Mouse (Mus musculus) embryonic fibroblast, embryonic 13.5 days (primary cell): Measurements from ENCODE around the gene Apobec3. TPM values are rescaled to one million over a fixed set of nuclear protein-coding genes. Genes with fewer than 3 reads are reported as not detected.
"Not testable (repeated sequence)": the region's sequence is repeated elsewhere in the genome, so short reads cannot be mapped to it uniquely, and the experiment has no call there.

Source experiments
- H3K27ac ChIP-seq: 2 replicates; pipeline ENCODE4 v1.5.1; 2012; ENCODE audit warnings: low read length, control low read depth, inconsistent platforms; ENCODE audit not compliant: insufficient read depth
- H3K4me1 ChIP-seq: 2 replicates; pipeline ENCODE4 v1.6.1; 2011; ENCODE audit warnings: low read length; ENCODE audit not compliant: control insufficient read depth, insufficient read depth
- H3K4me3 ChIP-seq: 2 replicates; pipeline ENCODE4 v1.5.1; 2011; ENCODE audit warnings: mild to moderate bottlenecking, control low read depth, low read length; ENCODE audit not compliant: insufficient read depth
- CTCF ChIP-seq: IDR thresholded peaks from 2 replicates; pipeline ENCODE4 v1.5.1; 2011; ENCODE audit warnings: mild to moderate bottlenecking, control low read depth, low read length, moderate library complexity, borderline replicate concordance; ENCODE audit not compliant: insufficient read depth
- POLR2A ChIP-seq: IDR thresholded peaks from 2 replicates; pipeline ENCODE4 v1.6.1; 2011; ENCODE audit warnings: low read depth, mild to moderate bottlenecking, control low read depth, low read length, moderate library complexity
- polyA plus RNA-seq: library from polyadenylated mRNA; stranded (reverse); fragments of >200 nt; gene quantifications from 2 replicates; pipeline ENCODE4 v1.2.4, GENCODE M21; 2011; ENCODE audit warnings: low read depth; ENCODE audit not compliant: missing spikeins, insufficient read length

Apobec3 gene
- polyA plus RNA-seq, 1 experiment: 35.3 TPM

DNA sequence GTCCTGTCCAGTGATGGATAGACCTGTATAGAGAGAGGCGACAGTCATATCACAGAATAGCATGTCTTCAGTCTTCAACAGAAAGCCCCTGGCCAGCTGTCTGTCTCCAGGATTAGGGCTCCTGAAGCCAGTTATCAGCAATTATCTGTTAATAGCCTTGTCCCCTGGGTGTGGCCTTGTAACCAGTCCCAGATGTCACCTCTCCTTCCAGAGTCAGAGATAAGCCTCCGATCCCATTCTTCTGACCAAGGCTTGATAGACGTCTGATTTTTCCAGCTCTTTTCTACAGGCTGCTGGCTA, 2.3 kb downstream of the Apobec3 start:
- Histone ChIP-seq H3K4me3 (no peak overlapping the region), H3K4me1 (peaks cover 2% of the 10 kb centered on the region; the same call in 1 of the 2 replicates), H3K27ac (no peak overlapping the region)
- TF ChIP-seq POLR2A: no peak
- no peak for TF ChIP-seq CTCF

DNA sequence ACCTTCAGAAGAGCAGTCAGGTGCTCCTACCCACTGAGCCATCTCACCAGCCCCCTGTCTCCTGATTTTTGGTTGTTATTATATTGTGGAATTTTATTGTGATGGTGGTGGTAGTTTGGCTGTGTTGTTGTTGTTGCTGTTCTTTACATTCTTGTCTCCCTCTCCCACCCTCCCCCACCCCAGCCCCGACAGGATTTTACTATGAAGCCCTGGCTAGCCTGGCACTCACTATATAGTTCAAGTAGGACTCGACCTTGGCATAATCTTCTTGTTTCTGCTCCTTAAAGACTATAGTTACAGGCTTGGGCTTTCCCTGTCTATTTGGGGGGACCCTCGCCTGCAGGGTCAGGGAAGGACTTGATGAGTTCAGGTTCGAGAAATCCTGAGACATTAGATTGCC, 2.9 kb downstream of the Apobec3 start:
- TF ChIP-seq POLR2A (no peak), CTCF (no peak)
- Histone ChIP-seq H3K4me3 (no peak overlapping the region), H3K4me1 (peaks cover 2% of the 10 kb centered on the region; the same call in 1 of the 2 replicates), H3K27ac (no peak overlapping the region)

- not testable (repeated sequence) for H3K4me3 ChIP-seq, H3K4me1 ChIP-seq, H3K27ac ChIP-seq
Measured at GRCm38 (mm10) chr15:79895221-79896079, 4.0 kb downstream of the Apobec3 start.

GRCm38 (mm10) chr15:79896080-79896725, 4.7 kb downstream of the Apobec3 start:
- H3K27ac ChIP-seq: no peak overlapping the region
- TF ChIP-seq POLR2A: no peak
- TF ChIP-seq CTCF: no peak
- no peak overlapping the region for H3K4me3 ChIP-seq

GRCm38 (mm10) chr15:79898988-79899387, 7.5 kb downstream of the Apobec3 start:
- TF ChIP-seq POLR2A (no peak), CTCF (no peak)

More at GRCm38 (mm10) chr15:79896080-79896725, 4.7 kb downstream of the Apobec3 start:
- H3K4me1 ChIP-seq: peaks cover 2% of the 10 kb centered on the region; the same call in 1 of the 2 replicates

GRCm38 (mm10) chr15:79899828-79900510, 8.5 kb downstream of the Apobec3 start:
- Histone ChIP-seq H3K4me1 (no peaks in the 10 kb centered on the region), H3K27ac (no peak overlapping the region), H3K4me3 (no peak overlapping the region)
- no peak for TF ChIP-seq POLR2A
- TF ChIP-seq CTCF: no peak

More at GRCm38 (mm10) chr15:79898988-79899387, 7.5 kb downstream of the Apobec3 start:
- no peak overlapping the region for H3K4me3 ChIP-seq
- no peak overlapping the region for H3K27ac ChIP-seq
- H3K4me1 ChIP-seq: no peaks in the 10 kb centered on the region

GRCm38 (mm10) chr15:79900751-79901150, 9.3 kb downstream of the Apobec3 start:
- H3K4me3 ChIP-seq: no peak overlapping the region
- no peak overlapping the region for H3K27ac ChIP-seq
- TF ChIP-seq CTCF (no peak), POLR2A (no peak)
- no peaks in the 10 kb centered on the region for H3K4me1 ChIP-seq

DNA sequence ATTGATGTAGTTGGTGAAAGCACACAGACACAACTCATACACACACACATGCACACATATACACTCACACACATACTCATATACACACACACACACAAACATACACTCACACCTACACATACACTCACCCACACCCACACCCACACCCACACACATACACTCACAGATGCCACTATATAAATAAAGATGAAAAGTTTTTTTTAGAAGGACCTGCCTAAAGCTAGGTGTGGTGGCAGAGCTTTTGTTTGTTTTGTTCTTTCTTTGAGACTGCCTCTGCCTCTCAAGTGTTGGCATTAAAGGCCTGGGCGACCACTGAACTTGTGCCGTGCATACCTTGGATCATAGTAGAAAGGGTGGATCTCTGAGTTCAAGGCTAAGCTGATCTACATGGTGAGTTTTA, 9.9 kb downstream of the Apobec3 start:
- no peak overlapping the region for H3K4me3 ChIP-seq
- TF ChIP-seq CTCF: no peak
- no peaks in the 10 kb centered on the region for H3K4me1 ChIP-seq
- no peak overlapping the region for H3K27ac ChIP-seq

GRCm38 (mm10) chr15:79903081-79903480, 11.6 kb downstream of the Apobec3 start:
- H3K4me3 ChIP-seq, H3K4me1 ChIP-seq, H3K27ac ChIP-seq: not testable (repeated sequence)

DNA sequence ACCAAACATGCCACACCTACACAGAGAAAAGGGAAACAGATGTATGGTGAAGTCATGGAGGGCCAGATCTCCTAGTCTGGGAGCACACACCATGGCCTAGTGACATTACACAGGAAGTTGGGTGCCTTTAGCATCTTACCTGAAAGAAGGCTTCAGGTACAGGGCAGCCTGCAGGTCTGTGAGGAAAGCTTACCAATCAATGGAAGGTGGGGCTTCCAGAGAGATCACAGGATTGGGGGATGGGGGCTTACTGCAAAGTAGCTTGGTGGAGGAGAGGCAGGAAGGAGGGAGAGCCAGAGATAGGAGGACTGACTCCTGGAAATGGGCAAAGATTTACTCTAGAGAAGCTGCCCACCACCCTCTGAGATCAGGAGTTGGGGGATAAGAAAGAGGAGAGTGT, 12.5 kb downstream of the Apobec3 start:
- no peaks in the 10 kb centered on the region for H3K4me1 ChIP-seq
- H3K4me3 ChIP-seq: no peak overlapping the region
- TF ChIP-seq CTCF (no peak), POLR2A (no peak)
- no peak overlapping the region for H3K27ac ChIP-seq

- H3K4me1 ChIP-seq, H3K27ac ChIP-seq, H3K4me3 ChIP-seq: not testable (repeated sequence)
Measured at GRCm38 (mm10) chr15:79904678-79905077, 13.2 kb downstream of the Apobec3 start.
